Mouse (Mus musculus): ENCODE results near the gene Fam98a. TPM values are rescaled to one million over a fixed set of nuclear protein-coding genes. Genes with fewer than 3 reads are reported as not detected.

Fam98a gene
- polyA plus RNA-seq, 1 experiment from 2014 or later, result 8.7 TPM

Other genes starting within 250 kb of the Fam98a start
- gene Rasgrp3, start 116.0 kb downstream of the Fam98a start, polyA plus RNA-seq (2014; fragmentation: Nextera tagmentation; extraction: Ambion mirVana), result 11.6 and 12.7 TPM in 2 replicates

Data from neural tube, embryonic 11.5 days (tissue).